Comparison of ENCODE assay signal across 15 mouse cellular contexts in the genomic region with DNA sequence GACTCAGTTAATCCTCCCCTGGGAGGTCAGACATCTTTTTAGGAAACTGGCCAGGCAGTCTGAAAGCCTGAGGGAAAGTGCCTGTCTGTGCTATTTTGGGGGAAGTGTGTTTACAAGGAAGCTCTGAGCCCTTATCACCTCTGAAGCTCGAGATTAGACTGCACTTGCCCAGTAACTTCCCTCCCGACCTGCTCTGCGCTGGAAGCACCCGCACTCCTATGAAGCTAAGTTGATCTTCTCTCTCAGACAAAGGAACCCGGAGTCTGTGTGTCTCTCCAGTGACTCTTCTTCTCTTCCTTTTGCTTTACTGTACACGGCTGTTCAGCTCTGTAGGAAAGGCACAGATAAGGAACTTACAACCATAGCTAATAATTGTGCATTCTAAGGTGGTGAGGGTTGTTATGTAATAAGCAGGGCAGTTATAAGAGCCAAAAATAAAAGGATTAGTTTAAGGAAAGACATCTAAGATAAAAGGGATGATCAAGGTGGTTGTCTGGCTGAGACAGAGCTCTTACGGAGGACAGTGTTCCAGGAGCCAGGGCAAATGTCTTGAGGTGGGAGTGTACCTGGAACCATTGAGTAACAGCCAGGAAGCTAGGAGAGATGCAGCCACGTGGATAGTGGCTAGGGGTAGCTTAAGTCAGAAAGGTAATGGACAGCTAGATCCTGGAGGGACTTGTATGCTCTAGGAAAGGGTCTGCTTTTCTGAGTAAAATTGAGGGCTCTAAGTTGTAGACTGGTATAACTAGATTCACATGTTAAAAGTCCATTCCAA. TPM values are rescaled to one million over a fixed set of nuclear protein-coding genes. Genes with fewer than 3 reads are reported as not detected.
DNase-seq lines count a peak whose midpoint lies in the region; ATAC-seq and TF ChIP-seq lines count a peak whose summit lies in the region.
"Had no signal": no experiment of that assay in that cellular context is flagged by ENCODE, and none has a peak within 500 bp of the region (broad histone marks: within the 10 kb centered on the region; RNA-seq: fewer than 3 reads in every experiment).

No protein-coding gene starts in this region.

- H3K27me3 ChIP-seq in heart, embryonic 15.5 days = no peaks in the 10 kb centered on the region
- no peaks in the 10 kb centered on the region for H3K27me3 ChIP-seq in liver, embryonic 14.5 days (ENCODE audit: control insufficient read depth, insufficient read depth, low read length)
- no peaks in the 10 kb centered on the region for H3K27me3 ChIP-seq in kidney, embryonic 16.5 days (ENCODE audit: insufficient read depth, low read length)
- no peaks in the 10 kb centered on the region for H3K27me3 ChIP-seq in hindbrain, postnatal 0 days (ENCODE audit: insufficient read depth, low read length)
- H3K27me3 ChIP-seq in forebrain, embryonic 14.5 days (replicated peaks; ENCODE audit: control insufficient read depth, insufficient read depth, low read length) = no peaks in the 10 kb centered on the region
- H3K27me3 ChIP-seq: midbrain, embryonic 15.5 days; neural tube, embryonic 13.5 days had no signal

- peak overlapping the region; percentile 74 for H3K27ac ChIP-seq in heart, embryonic 15.5 days
- no peak overlapping the region for H3K27ac ChIP-seq in liver, embryonic 14.5 days
- no peak overlapping the region for H3K27ac ChIP-seq in kidney, embryonic 16.5 days (ENCODE audit: low read length)
- no peak overlapping the region for H3K27ac ChIP-seq in hindbrain, postnatal 0 days
- no peak overlapping the region for H3K27ac ChIP-seq in forebrain, embryonic 14.5 days (ENCODE audit: low read depth, low read length)
- H3K27ac ChIP-seq: midbrain, embryonic 15.5 days; neural tube, embryonic 13.5 days had no signal

- WGBS in heart, embryonic 15.5 days = 13% methylated on average over 8 of the region's 8 CpGs
- 8% methylated on average over 8 of the region's 8 CpGs for WGBS in liver, embryonic 14.5 days (ENCODE audit: insufficient replicate concordance)
- 57% methylated on average over 8 of the region's 8 CpGs for WGBS in kidney, embryonic 16.5 days
- WGBS in hindbrain, postnatal 0 days = 76% methylated on average over 8 of the region's 8 CpGs
- 67% methylated on average over 8 of the region's 8 CpGs for WGBS in forebrain, embryonic 14.5 days

- H3K4me2 ChIP-seq in heart, embryonic 15.5 days = peak overlapping the region; percentile 27
- peak overlapping the region; percentile 18; the same call in 1 of the 2 replicates for H3K4me2 ChIP-seq in liver, embryonic 14.5 days (ENCODE audit: low read depth)
- H3K4me2 ChIP-seq in kidney, embryonic 16.5 days (replicated peaks; ENCODE audit: low read depth, low read length) = no peak overlapping the region
- no peak overlapping the region for H3K4me2 ChIP-seq in hindbrain, postnatal 0 days (ENCODE audit: low read depth, low read length)
- H3K4me2 ChIP-seq in forebrain, embryonic 14.5 days (ENCODE audit: low read length) = no peak overlapping the region
- H3K4me2 ChIP-seq: midbrain, embryonic 15.5 days; neural tube, embryonic 13.5 days had no signal

- H3K9ac ChIP-seq in heart, embryonic 15.5 days = no peak overlapping the region
- no peak overlapping the region; the same call in 1 of the 2 replicates for H3K9ac ChIP-seq in liver, embryonic 14.5 days (replicated peaks)
- H3K9ac ChIP-seq in kidney, embryonic 16.5 days (replicated peaks; ENCODE audit: low read length) = no peak overlapping the region
- H3K9ac ChIP-seq in hindbrain, postnatal 0 days (replicated peaks; ENCODE audit: low read length) = no peak overlapping the region
- no peak overlapping the region for H3K9ac ChIP-seq in forebrain, embryonic 14.5 days (ENCODE audit: low read length)
- H3K9ac ChIP-seq: midbrain, embryonic 15.5 days; neural tube, embryonic 13.5 days had no signal

- DNase-seq in 416B (ENCODE audit: low read depth) = peak; percentile 11
- peak; percentile 1 for DNase-seq in c-Kit-positive CD71-positive TER-119-positive erythroid progenitor cells, embryonic 14.5 days (ENCODE audit: low spot score)
- DNase-seq in liver, embryonic 14.5 days (ENCODE audit: low read depth in 3 of 3, low spot score in 3 of 3) = peak in 2 of 3 experiments; percentile 2 to 10
- no peak for DNase-seq in hindbrain, postnatal 0 days (ENCODE audit: low spot score)
- DNase-seq in forebrain, embryonic 14.5 days (ENCODE audit: low spot score) = no peak
- DNase-seq: adrenal gland, postnatal 25 days; cerebellum, adult 11-12 months; kidney, postnatal 4 days; lung, adult 18-20 months; thymus, postnatal 36 days had no signal

- TF ChIP-seq CTCF in liver, embryonic 14.5 days (IDR thresholded peaks at IDR 0.05; ENCODE audit: low read depth) = no peak
- no peak for TF ChIP-seq CTCF in hindbrain, postnatal 0 days (IDR thresholded peaks at IDR 0.05; ENCODE audit: low read depth)

- H3K36me3 ChIP-seq in heart, embryonic 15.5 days = no peaks in the 10 kb centered on the region
- no peaks in the 10 kb centered on the region for H3K36me3 ChIP-seq in liver, embryonic 14.5 days (replicated peaks; ENCODE audit: control insufficient read depth, insufficient read depth, low read depth)
- H3K36me3 ChIP-seq in kidney, embryonic 16.5 days (ENCODE audit: insufficient read depth, low read length) = peaks cover 3% of the 10 kb centered on the region
- no peaks in the 10 kb centered on the region for H3K36me3 ChIP-seq in hindbrain, postnatal 0 days (ENCODE audit: insufficient read depth, low read length)
- H3K36me3 ChIP-seq in forebrain, embryonic 14.5 days (ENCODE audit: control insufficient read depth, insufficient read depth, low read length) = no peaks in the 10 kb centered on the region
- H3K36me3 ChIP-seq: midbrain, embryonic 15.5 days had no signal

- H3K9me3 ChIP-seq in heart, embryonic 15.5 days (replicated peaks) = no peaks in the 10 kb centered on the region
- H3K9me3 ChIP-seq in liver, embryonic 14.5 days (ENCODE audit: control insufficient read depth, low read length) = no peaks in the 10 kb centered on the region
- no peaks in the 10 kb centered on the region for H3K9me3 ChIP-seq in kidney, embryonic 16.5 days (ENCODE audit: low read length)
- no peaks in the 10 kb centered on the region for H3K9me3 ChIP-seq in hindbrain, postnatal 0 days (ENCODE audit: low read length)
- no peaks in the 10 kb centered on the region for H3K9me3 ChIP-seq in forebrain, embryonic 14.5 days (replicated peaks; ENCODE audit: control insufficient read depth, low read length)
- H3K9me3 ChIP-seq: midbrain, embryonic 15.5 days; neural tube, embryonic 13.5 days had no signal

- H3K4me3 ChIP-seq in heart, embryonic 15.5 days = no peak overlapping the region
- H3K4me3 ChIP-seq in liver, embryonic 14.5 days (ENCODE audit: insufficient read depth in 1 of 2, low read depth in 2 of 2, low read length in 2 of 2) = no peak overlapping the region
- no peak overlapping the region for H3K4me3 ChIP-seq in kidney, embryonic 16.5 days (ENCODE audit: low read length)
- no peak overlapping the region for H3K4me3 ChIP-seq in hindbrain, postnatal 0 days (ENCODE audit: low read length)
- no peak overlapping the region for H3K4me3 ChIP-seq in forebrain, embryonic 14.5 days (ENCODE audit: low read depth, low read length)
- H3K4me3 ChIP-seq: midbrain, embryonic 15.5 days; neural tube, embryonic 13.5 days had no signal

- peak; percentile 89 for ATAC-seq in heart, embryonic 15.5 days (replicated peaks; ENCODE audit: insufficient number of reproducible peaks, insufficient read depth, low FRiP score, low read depth)
- ATAC-seq in liver, embryonic 14.5 days (ENCODE audit: insufficient read depth) = peak; percentile 48; the same call in 1 of the 2 replicates
- ATAC-seq in kidney, embryonic 16.5 days (ENCODE audit: low FRiP score, low TSS enrichment) = no peak
- no peak for ATAC-seq in cerebellum, adult (ENCODE audit: insufficient number of reproducible peaks, low FRiP score, low TSS enrichment)
- no peak for ATAC-seq in hindbrain, postnatal 0 days
- no peak for ATAC-seq in forebrain, embryonic 14.5 days
- ATAC-seq: midbrain, embryonic 15.5 days had no signal

- no peak for TF ChIP-seq EP300 in liver, embryonic 14.5 days (IDR thresholded peaks at IDR 0.05; ENCODE audit: low read depth)

- H3K4me1 ChIP-seq in heart, embryonic 15.5 days (replicated peaks) = peaks cover 13% of the 10 kb centered on the region
- H3K4me1 ChIP-seq in liver, embryonic 14.5 days (replicated peaks; ENCODE audit: control insufficient read depth in 2 of 2, insufficient read depth in 2 of 2, low read length in 1 of 2) = peaks cover 0 to 6% of the 10 kb centered on the region in 2 experiments; a peak in 1 of 4 replicates
- no peaks in the 10 kb centered on the region for H3K4me1 ChIP-seq in kidney, embryonic 16.5 days (ENCODE audit: insufficient read depth, low read length)
- no peaks in the 10 kb centered on the region for H3K4me1 ChIP-seq in hindbrain, postnatal 0 days (ENCODE audit: insufficient read depth, low read length)
- no peaks in the 10 kb centered on the region for H3K4me1 ChIP-seq in forebrain, embryonic 14.5 days (ENCODE audit: control insufficient read depth, insufficient read depth, low read length)
- H3K4me1 ChIP-seq: midbrain, embryonic 15.5 days; neural tube, embryonic 13.5 days had no signal

RNA-seq across cellular contexts. Expression of a gene that starts 47.1 kb away (rescaled TPM):
- 34.4 and 46.9 TPM in 2 replicates for polyA plus RNA-seq in heart, embryonic 15.5 days (2015; fragmentation: Nextera tagmentation; extraction: Ambion mirVana)
- polyA plus RNA-seq in liver, embryonic 14.5 days (2012; rRNA removed) = 10.9 and 11.8 TPM in 2 replicates
- polyA plus RNA-seq in liver, embryonic 14.5 days (2014; fragmentation: Nextera tagmentation; extraction: Ambion mirVana) = 22.8 and 26.7 TPM in 2 replicates
- polyA plus RNA-seq in kidney, embryonic 16.5 days (2015; fragmentation: Nextera tagmentation; extraction: Ambion mirVana) = 50.7 and 60.3 TPM in 2 replicates
- 117 and 134 TPM in 2 replicates for total RNA-seq in hindbrain, postnatal 0 days (2014; rRNA removed)
- 29.6 and 32.7 TPM in 2 replicates for polyA plus RNA-seq in hindbrain, postnatal 0 days (2015; fragmentation: Nextera tagmentation; extraction: Ambion mirVana)
- polyA plus RNA-seq in forebrain, embryonic 14.5 days (2014; fragmentation: Nextera tagmentation; extraction: Ambion mirVana) = 60.2 and 63.9 TPM in 2 replicates

Comparison
In these comparisons a context has a peak if more than half of its experiments do, and no peak if none do; other contexts are left out.
1. DNase-seq: peak in 416B (single experiment), c-Kit-positive CD71-positive TER-119-positive erythroid progenitor cells, embryonic 14.5 days (single experiment) and liver, embryonic 14.5 days (2 of 3); none in hindbrain, postnatal 0 days (single experiment) and forebrain, embryonic 14.5 days (single experiment).
2. ATAC-seq: peak in heart, embryonic 15.5 days (single experiment) and liver, embryonic 14.5 days (single experiment); none in kidney, embryonic 16.5 days (single experiment), cerebellum, adult (single experiment), hindbrain, postnatal 0 days (single experiment) and forebrain, embryonic 14.5 days (single experiment).
3. H3K4me2 ChIP-seq: peak in heart, embryonic 15.5 days (single experiment) and liver, embryonic 14.5 days (single experiment); none in kidney, embryonic 16.5 days (single experiment), hindbrain, postnatal 0 days (single experiment) and forebrain, embryonic 14.5 days (single experiment).